Mouse (Mus musculus) bone marrow macrophage, adult 2 months (primary cell): Measurements from ENCODE around the gene Gm5269.

ENCODE experiments used
- CTCF ChIP-seq: IDR thresholded peaks from 2 replicates; pipeline ENCODE4 v1.5.1; 2012; ENCODE audit warnings: low read depth, mild to moderate bottlenecking, low read length, moderate library complexity
- POLR2A ChIP-seq: IDR thresholded peaks from 2 replicates; pipeline ENCODE4 v1.6.1; 2012; ENCODE audit warnings: mild to moderate bottlenecking, low read depth, low read length, borderline replicate concordance

- TF ChIP-seq CTCF (no peak), POLR2A (no peak)
These were observed 29.7 kb downstream of the Gm5269 start for GRCm38 (mm10) chr1:45860349-45860748.
